Mouse (Mus musculus) adrenal gland, adult 18-20 months (tissue): Measurements from ENCODE around the gene Slc22a3. TPM values are rescaled to one million over a fixed set of nuclear protein-coding genes. Genes with fewer than 3 reads are reported as not detected.

ENCODE experiments used
- DNase-seq, 2 experiments: peaks; one replicate each; pipeline ENCODE4 v3.0.0; 2021 to 2022; ENCODE audit warnings: low spot score in 2 of 2
- long read RNA-seq, 2 experiments: library from polyadenylated mRNA; stranded (forward); transcript quantifications; one replicate each; pipeline ENCODE4 v2.0.0; 2021
- total RNA-seq, 2 experiments: library from RNA; stranded (reverse); gene quantifications; 1 replicate in 1 of 2; 2 replicates in 1 of 2; pipeline ENCODE4 v1.2.3; 2021

Slc22a3 gene
- total RNA-seq, result 10 to 100 TPM in 1 of 2 experiments, 1 to 10 TPM in 1; 4.5 to 18.4 TPM
- long read RNA-seq, experiment 1, transcript Slc22a3-201 (11 exons, 3,504 nt), result major isoform, 18 of 20 reads
- long read RNA-seq, experiment 1, partial matches to known transcripts, result 0 of 20 reads
- long read RNA-seq, experiment 1, other reads (novel, unspliced or antisense), result 2 of 20 reads
- long read RNA-seq, experiment 2, transcript Slc22a3-201 (11 exons, 3,504 nt), result major isoform, 15 of 18 reads
- long read RNA-seq, experiment 2, partial matches to known transcripts, result 1 of 18 reads
- long read RNA-seq, experiment 2, other reads (novel, unspliced or antisense), result 2 of 18 reads

DNA sequence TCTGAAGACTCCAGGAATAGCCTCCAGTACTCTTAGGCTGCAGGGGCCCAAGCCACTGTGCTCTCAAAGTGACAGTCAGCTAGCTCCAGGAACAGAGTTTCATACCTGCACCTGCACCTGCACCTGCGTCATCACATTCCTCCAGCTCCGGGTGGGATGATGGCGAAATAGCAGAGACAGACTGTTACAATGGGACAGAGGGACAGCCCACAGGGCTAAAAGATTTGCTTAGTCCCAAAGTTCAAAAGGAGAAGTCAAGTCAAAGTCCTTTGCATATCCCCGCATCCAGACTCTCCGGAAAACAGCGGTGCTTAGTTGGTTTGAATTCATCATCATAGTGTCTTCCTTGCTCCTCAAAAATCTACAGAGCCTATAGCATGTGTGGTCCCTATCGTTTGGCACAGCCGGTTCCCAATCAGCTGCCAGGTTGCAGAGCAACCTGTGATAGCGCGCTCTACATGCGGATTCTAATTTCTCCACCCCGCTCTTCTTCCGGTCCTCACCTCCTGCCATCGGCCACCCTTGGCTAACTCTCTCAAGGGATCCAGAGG, at the start of gene Slc22a3:
Gene Slc22a3, minus strand, starts transcription at position 51 of the 551 bp plus-strand sequence.
- DNase-seq, result no peak

DNA sequence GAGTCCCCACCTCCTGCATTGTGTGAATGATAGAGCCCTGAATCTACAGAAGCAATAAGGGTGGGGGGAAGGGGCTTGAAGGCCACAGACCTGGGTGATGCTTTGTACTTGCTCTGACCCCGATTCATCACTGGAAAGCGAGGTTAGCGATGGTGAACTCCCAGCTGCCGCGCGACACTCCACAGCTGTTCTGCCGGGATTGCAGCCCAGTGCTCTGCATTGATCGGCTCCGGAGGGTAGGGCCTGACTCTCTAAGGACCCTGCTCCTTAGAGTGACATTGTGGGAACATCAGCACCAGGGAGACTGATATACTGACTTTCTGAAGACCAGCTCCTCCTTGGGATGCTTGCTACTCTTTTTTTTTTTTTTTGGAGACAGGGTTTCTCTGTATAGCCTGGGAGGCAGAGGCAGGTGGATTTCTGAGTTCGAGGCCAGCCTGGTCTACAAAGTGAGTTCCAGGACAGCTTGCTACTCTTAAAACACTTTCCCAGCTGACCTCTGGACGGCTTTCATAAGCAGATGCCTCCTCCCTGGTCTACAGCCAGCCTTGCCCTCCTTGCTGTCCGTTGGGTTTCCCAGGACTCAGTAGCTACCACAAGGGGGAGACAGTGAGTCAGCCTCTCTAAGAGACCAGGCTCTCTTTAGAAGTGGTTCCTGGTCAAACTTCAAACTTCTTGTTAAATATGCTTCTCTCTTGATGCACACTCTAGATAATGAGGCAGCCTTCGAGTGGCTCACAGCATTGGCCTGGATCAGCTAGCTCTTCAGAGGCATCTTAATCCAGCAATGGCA, 27.0 kb upstream of the Slc22a3 start:
- peak; percentile 57 to 65 for DNase-seq

DNA sequence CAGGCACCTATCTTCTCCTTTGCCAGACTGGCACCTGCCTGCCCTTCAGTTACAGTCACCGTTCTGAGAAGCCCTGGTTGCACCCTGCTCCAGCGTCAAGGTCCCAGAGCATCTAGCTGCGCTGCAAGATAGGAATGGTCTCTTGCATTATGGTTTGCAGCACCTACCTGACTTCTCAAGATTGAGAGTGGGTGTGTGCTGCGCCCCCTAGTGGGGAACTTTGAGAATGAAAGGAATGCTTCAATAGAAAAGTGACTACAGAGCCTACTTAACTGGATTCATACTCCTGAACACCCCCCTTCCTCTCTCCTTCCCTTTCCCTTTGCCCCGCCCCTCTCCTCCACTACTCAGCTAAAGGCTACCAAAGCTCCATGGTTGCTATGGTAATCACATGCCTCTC, 24.6 kb upstream of the Slc22a3 start:
- peak; percentile 51 to 52 for DNase-seq

DNA sequence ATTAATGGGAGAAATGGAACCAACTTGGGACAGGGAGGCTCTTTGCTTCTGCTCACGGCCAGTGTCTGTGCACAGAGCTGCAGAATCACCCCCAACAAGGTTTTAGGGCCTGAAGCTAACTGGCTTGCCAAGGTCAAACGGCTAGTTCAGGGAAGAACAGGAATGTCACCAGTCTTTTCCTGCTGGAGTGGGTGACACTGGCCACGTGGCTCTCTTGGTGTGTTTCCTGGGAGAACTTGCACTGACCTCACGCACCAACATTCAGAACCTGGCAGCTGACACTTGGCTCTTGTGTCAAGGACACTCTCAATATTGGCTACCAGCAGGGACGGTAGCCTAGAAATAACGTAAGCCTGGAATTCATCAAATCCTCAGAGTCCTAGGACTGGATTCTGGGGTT, 22.6 kb upstream of the Slc22a3 start:
- DNase-seq, result no peak

DNA sequence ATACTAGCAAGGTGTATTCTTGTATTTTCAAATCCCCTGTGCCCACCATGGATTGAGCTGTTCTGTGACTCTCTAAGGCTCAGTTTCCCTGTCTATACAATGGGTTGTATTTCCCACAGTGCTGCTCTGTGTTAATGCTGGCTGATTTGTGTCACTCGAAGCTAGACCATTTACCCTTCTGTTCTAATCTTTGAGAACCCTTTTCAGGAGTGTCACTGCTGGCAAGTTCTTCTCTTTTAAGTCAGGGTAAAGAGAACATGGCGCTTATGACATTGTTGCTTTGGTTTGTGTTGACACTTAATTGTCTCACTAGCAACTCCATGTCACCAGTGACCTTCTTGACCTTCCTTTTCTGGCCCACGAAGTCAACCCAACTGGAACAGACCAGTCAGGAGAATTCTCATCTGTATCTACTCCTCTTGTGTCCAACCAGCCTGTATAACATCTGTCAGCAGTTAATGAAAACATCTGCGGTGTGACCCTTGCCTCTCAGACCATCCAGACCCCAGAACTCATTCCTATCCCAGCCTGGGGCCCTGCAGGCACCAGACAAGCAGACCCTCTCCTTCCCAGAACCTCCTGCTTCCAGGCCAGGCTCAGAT, 22.0 kb upstream of the Slc22a3 start:
- no peak for DNase-seq

DNA sequence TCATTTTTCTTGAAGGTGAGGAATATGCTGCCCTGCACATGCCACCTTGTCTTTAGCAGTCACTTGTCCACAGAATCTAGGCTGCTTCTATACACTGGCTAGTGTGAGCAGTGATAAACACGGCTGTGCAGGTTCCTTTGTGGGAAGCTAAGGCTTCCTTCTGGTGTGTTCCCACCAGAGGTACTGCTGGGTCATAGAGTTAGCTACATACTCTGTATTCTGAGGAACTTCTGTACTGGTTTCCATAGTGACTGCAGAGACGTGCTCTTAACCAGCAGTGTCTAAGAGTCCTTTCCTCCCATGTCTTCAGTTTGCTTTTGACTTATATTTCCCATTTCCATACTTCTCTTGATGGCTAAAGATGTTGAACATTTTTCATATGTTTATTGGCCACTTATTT, 11.6 kb upstream of the Slc22a3 start:
- no peak for DNase-seq

DNA sequence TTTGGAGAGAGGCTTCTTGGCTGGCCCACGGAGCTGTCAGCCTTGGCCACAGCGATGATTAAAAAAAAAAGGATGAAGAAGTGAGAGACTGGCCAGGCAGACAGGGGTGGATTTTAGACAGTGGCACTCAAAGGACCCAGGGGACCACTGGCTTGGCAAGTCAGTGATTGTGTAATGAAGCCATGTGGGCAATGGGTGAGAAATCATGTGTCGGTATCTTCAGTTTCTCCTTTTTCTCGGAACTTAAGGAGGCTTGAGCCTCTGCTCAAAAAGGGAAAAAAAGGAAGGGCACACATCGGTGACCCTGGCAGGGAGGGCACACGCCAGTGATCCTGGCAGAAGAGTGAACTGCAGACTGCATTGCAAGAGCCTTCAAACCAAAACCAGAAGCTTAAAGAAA, 10.7 kb upstream of the Slc22a3 start:
- no peak for DNase-seq

DNA sequence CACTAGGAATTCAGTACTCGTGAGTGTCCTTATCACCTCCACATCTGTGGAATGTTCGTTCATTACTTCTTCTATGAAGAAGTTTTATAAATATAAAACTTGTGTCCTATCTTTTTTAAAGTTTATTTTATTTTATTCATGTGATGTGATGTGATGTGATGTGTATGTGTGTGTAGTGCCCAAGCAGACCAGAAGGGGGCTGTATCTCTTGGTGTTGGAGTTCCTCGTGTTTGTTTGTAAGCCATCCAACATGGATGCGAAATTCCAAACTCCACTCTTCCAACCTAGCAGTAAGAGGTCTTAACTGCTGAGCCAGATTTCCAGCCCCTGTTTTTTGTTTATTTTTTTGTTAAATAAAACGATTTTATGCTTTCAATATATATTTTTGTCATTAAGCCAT, 6.5 kb upstream of the Slc22a3 start:
- no peak for DNase-seq

DNA sequence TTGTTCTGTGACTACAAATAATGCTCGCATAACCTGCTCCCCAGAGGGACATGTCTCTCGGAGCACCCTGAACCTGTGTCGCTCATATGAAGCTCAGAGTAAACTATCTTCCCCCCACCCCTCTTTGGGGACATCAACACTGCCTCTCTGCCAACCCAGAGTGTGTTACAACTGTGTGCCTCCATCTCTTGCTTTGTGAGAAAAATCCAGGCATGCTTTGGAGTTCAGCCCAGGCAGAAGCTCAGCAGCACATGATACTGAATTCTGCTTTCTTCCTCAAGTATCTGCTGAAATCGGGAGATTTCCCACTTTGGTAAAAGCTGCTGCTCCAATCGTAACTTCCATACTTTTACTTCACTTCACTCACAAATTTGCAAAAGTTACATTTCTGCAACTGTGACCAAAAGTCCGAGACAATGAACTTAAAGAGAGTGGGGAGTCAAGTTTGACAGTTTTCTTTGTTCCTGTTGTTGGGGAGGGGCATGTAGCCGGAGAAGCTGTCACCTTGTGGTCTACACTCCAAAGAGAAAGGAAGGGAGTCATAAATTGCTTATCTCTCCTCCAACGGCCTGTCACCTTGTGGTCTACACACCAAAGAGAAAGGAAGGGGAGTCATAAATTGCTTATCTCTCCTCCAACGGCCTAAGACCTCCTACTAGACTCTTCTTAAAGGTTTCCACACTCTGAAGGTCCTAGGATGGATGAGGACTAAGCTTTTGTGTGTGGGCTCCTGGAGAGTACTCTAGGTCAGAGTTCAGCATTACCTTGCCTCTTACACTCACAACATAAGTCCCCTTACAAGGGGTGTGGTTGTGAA, 5.8 kb upstream of the Slc22a3 start:
- DNase-seq, result no peak

DNA sequence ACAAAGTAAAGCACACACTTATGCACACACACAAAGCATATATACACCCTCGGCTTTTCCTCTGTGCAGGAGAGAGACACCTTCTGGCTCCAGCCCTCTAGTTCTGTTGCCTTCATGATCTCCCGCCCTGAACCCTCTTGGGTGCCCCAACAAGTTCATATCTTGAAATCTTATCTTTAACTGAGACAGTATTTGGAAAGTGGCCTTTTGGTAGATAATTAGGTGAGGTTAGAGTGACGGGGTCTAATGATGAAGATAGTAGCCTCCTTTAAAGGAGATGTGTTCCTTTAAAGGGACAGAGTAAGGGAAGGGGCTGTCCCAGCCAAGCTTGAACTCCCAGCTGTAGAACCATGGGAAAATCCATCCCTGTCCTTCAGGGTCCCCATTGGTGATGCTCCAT, 3.7 kb upstream of the Slc22a3 start:
- no peak for DNase-seq

DNA sequence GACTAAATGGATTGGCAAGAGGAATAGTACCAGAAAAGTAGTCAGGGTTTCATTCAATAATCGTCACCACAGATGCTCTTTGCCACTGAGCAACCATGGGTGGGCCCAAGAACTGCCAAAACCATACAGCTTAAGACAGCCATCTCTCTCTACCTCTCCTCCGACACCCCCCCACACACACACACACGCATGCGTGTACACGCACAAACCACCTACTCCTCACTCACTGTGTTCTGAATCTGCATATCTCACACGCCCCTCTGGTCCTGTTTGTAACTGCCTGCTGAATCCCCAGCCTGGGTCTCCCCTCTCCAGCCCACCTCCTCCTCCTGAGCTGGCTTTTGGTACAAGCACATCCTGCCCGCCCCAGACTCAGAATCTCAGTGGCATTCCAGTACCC, 872 bp upstream of the Slc22a3 start:
- DNase-seq, result no peak

DNA sequence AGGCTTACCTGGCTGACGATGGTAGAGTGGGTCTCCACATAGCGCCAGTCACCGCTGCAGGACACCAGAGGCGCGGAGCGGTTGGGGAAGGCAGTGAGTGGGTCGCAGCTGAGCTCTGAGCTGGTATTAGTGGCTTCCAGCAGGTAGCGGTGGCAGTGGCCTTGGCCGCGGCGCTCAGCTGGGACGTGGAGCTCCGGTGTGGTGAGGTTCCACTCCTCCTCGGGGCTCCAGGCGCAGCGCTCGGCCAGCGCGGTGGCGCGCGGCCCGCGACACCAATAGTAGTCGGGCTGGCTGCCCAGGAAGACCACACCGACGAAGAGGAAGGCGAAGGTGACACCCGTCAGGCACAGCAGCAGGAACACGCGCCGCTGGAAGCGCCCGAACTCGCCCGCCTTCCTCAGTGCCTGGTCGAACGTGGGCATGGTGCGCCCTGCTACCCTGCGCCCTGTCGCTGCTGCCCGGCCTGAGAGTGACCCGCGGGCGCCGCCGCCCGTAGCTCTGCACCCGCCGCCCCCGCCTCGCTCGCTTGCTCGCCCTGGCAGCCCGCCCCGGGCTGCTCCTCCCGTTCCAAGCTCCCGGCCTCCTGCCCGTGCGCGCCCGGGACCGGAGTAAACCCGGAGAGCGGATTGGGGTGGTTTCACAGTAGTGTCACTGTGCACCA, 471 bp downstream of the Slc22a3 start:
- DNase-seq, result peak in 1 of 2 experiments; percentile 49

DNA sequence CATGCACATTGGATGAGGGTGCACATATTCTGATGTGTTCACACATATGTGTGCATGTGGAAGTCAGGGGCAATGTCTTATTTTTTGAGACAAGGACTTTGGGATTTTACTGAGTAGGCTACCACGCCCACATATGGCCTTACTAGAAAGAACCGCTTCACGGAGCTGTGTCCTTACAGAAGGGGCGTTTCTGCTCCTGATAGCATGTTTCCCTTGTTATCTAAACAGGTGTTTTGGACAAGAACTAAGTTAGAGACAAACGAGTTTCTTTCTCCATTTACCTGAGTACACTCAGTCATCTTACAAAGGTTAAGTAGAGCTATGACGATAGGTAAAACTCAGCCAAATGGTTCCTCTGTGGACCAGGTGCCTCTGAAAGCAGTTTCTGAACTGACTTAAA, 1.8 kb downstream of the Slc22a3 start:
- DNase-seq, result no peak

DNA sequence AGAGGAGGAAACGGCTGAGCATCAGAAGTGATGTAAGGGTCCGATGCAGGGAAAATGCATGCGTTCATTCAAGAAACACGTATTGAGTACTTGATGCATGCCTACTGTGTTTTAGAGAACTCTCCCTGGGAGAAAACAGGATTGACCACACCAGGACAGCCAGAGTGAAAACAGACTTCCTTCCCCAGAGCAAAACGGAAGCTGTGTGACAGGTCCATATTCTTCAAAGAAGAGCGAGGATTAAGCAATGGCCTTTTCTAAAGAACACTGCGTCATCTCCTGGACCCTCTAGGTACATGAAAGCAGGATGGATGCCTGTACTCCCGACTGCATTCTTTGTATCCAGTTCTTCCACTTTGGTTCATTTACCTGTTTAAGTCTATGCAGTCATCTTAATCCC, 8.1 kb downstream of the Slc22a3 start:
- no peak for DNase-seq

DNA sequence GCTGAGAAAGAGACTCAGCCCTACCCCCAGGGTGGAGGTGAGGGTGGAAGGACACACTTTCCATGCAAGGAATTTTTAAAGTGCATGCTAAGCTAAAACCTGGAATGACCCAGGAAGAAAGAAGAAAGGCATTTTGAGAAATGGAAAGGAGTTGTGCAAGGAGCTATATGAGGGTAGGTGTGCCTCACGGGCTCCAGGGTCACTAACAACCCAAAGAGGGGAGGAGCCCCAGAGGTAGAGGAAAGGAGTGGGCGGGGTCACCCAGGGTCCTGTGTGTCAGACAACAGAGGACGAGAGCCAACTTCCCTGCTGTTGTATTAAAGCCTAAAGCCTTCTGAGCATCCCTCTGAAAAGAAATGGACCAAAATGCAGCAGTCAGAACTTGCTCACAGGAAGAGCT, 11.9 kb downstream of the Slc22a3 start:
- no peak for DNase-seq

DNA sequence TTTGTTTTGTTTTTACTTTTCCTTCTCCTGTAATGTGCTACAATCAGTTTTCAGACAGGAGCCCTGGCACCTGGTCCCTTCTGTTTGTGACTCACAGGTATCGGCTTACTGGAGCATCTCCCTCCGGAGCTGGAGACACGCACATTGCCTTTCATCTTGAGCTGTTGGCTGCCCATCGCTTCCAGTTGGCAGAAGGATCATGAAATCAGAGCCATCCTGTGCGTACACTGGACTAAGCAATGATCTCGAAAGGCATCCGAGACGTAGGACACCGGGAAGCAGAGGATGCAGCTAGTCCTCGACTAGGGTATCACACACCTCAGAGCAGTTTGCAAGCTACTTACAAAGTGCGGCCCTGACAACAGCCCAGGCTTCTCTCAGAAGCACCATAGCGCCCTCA, 15.9 kb downstream of the Slc22a3 start:
- no peak for DNase-seq

DNA sequence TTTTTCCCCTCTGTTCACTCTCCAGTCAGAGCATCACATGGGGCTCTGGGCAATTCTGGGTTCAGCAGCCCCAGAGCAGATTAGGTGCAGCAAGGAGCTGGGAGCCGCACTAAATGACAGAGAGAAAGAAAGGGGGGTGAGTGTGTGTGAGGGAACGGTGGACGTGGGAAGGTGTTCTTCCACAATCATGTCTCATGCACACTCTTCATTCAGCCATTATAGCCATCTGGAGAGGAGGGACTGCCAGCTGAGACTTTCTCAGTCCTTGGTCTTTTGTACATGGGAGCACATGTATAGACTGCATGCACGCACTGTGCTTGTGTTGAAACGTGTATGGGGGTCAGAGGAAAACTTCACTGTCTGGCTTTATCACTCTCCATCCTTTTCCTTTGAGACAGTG, 17.6 kb downstream of the Slc22a3 start:
- no peak for DNase-seq

DNA sequence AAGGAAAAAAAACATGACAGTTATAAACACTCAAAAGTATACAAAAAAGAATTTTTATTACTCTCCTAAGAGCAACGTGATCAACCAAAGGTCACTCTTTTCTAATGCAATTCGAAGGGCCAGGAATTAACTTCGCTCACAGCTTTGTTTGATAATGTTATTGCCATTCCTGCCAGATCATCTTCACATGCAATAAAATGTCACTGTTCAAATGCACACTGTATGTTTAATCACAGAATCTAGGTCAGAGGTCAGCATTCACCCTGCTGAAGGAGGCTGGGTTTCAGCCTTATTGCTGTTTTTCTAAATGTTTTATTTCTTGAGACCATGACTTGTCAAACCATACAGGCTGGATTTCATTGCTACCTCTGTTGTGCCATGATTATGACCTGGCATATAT, 21.8 kb downstream of the Slc22a3 start:
- DNase-seq, result no peak

DNA sequence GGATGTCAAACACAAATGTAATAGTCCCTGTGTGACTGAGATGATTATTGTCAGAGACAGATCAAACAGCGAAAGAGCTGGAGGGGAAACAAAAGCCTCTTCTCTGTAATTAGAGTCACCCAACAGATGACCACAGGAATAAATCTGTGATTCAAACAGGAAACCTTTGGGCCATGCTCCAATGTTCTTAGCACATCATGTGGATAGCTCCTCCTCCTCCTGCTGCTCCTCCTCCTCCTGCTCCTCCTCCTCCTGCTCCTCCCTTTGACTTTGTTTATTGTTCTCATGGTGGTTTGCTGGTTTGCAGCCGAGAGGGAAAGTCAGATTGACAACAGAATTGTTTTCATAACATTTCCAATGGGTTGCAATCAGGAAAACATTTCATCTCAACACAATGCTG, 28.1 kb downstream of the Slc22a3 start:
- DNase-seq, result no peak

DNA sequence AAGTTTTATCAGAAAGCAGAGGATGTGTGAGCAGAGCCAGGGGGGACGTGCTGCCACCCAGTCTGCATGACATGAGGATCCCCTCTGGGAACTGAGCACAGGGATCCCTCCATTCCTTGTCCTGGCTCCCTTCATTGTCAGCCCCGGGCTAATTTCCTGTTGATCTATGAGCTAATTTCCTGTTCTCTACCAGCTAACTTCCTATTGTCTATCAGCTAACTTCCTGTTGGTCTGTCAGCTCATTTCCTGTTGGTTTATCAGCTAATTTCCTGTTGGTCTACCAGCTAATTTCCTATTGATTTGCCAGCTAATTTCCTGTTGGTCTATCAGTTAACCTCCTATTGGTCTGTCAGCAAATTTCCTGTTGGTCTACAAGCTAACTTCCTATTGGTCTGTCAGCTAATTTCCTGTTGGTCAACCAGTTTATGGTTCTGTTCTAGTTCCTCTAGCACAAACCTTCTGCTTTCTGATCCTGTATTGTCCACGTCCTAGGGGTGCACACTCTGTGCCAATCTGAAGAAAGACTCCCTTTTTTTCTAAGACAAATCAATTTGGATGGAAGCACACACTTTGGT, 32.9 kb downstream of the Slc22a3 start:
- no peak for DNase-seq
